Mouse (Mus musculus) cerebellum, adult 2 months (tissue): Measurements from ENCODE around the gene Sppl2a. TPM values are rescaled to one million over a fixed set of nuclear protein-coding genes. Genes with fewer than 3 reads are reported as not detected.
"Not testable (repeated sequence)": the region's sequence is repeated elsewhere in the genome, so short reads cannot be mapped to it uniquely, and the experiment has no call there.

Source experiments
- DNase-seq, 2 experiments: peaks; one replicate each; pipeline ENCODE4 v3.0.0; 2021
- H3K27ac ChIP-seq: fragments of 200-500 bp; 2 replicates; pipeline ENCODE4 v1.5.1; 2012; ENCODE audit warnings: low read length, control low read depth, inconsistent platforms; ENCODE audit not compliant: insufficient read depth
- H3K27me3 ChIP-seq: fragments of 200-500 bp; 2 replicates; pipeline ENCODE4 v1.6.1; 2012; ENCODE audit warnings: inconsistent platforms, mild to moderate bottlenecking, low read length, moderate library complexity; ENCODE audit not compliant: control insufficient read depth, insufficient read depth
- H3K4me1 ChIP-seq: fragments of 200-500 bp; 2 replicates; pipeline ENCODE4 v1.6.1; 2011; ENCODE audit warnings: low read length; ENCODE audit not compliant: control insufficient read depth, insufficient read depth
- H3K4me3 ChIP-seq: fragments of 200-500 bp; replicated peaks from 2 replicates; pipeline ENCODE3; 2011; ENCODE audit warnings: mild to moderate bottlenecking, low read depth, low read length, control low read depth; ENCODE audit not compliant: insufficient read depth
- CTCF ChIP-seq: fragments of 200-500 bp; IDR thresholded peaks from 2 replicates; pipeline ENCODE4 v1.5.1; 2011; ENCODE audit warnings: low read depth, mild to moderate bottlenecking, control low read depth, low read length, moderate library complexity, borderline replicate concordance; ENCODE audit not compliant: insufficient read depth
- POLR2A ChIP-seq: fragments of 200-500 bp; IDR thresholded peaks from 2 replicates; pipeline ENCODE4 v1.6.1; 2011; ENCODE audit warnings: low read length, control low read depth, borderline replicate concordance; ENCODE audit not compliant: insufficient read depth
- WGBS: fragments of 180-500 bp; shearing (Covaris S2); methylation state at CpG from one replicate; pipeline ENCODE4 v1.1.7; 2018; 5-methylcytosine and 5-hydroxymethylcytosine counted together
- polyA plus RNA-seq: library from polyadenylated mRNA; depleted of rRNA; stranded (reverse); fragments of >200 nt; gene quantifications from 2 replicates; pipeline ENCODE4 v1.2.3, GENCODE M21; 2012; rRNA removed

Sppl2a gene
- 20.0 and 20.1 TPM in 2 replicates for polyA plus RNA-seq

- H3K4me3 ChIP-seq = peak within 1 kb of the TSS; percentile 93
- no peaks in the 10 kb centered on the region for H3K27me3 ChIP-seq
- H3K27ac ChIP-seq = peak within 1 kb of the TSS; percentile 90
- no peaks in the 10 kb centered on the region; the same call in none of the 2 replicates for H3K4me1 ChIP-seq
- no peak for TF ChIP-seq CTCF
- peak; percentile 79 for TF ChIP-seq POLR2A
- under 1% methylated on average over 35 of the region's 35 CpGs for WGBS
- peak; percentile 89 to 93 for DNase-seq
These were observed at the start of gene Sppl2a for GRCm38 (mm10) chr2:126932897-126933641. TSS of gene Sppl2a (minus strand) at chr2:126933235.

DNA sequence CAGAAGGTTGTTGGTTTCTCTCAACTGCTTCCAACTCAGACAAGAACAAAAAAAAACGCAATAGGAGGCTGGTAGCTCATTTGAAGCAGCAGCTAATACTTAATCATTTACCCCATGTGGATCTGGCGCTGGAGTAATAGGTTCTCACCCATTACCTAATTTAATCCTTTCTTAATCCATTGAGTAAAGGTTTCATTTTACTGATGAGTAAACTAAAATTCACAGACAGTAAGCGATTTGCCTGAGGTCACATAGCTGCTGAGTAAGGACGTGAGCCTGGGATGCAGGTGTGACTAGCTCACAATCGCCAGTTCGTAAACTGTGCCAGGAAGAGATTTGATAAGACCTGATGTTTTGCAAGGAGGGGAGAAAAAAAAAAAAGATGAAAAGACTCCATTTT, 44.4 kb upstream of the Sppl2a start:
- Histone ChIP-seq H3K4me3 (no peak overlapping the region), H3K4me1 (no peaks in the 10 kb centered on the region)
- WGBS = 75% methylated on average over 6 of the region's 6 CpGs

GRCm38 (mm10) chr2:126961696-126962095, 28.7 kb upstream of the Sppl2a start:
- no peak for TF ChIP-seq CTCF
- no peak for TF ChIP-seq POLR2A
- no peaks in the 10 kb centered on the region for H3K4me1 ChIP-seq
- WGBS = 76% methylated on average over 2 of the region's 2 CpGs

More for the DNA sequence above, 44.4 kb upstream of the Sppl2a start:
- H3K27ac ChIP-seq = no peak overlapping the region
- no peak for DNase-seq
- no peaks in the 10 kb centered on the region for H3K27me3 ChIP-seq
- TF ChIP-seq CTCF = no peak

GRCm38 (mm10) chr2:126955671-126956070, 22.6 kb upstream of the Sppl2a start:
- Histone ChIP-seq H3K27ac (no peak overlapping the region), H3K4me1 (no peaks in the 10 kb centered on the region), H3K4me3 (no peak overlapping the region), H3K27me3 (no peaks in the 10 kb centered on the region)
- 77% methylated on average over 7 of the region's 7 CpGs for WGBS
- TF ChIP-seq CTCF (no peak), POLR2A (no peak)
- no peak for DNase-seq

More at GRCm38 (mm10) chr2:126961696-126962095, 28.7 kb upstream of the Sppl2a start:
- H3K4me3 ChIP-seq = no peak overlapping the region
- no peak overlapping the region for H3K27ac ChIP-seq
- DNase-seq = no peak
- no peaks in the 10 kb centered on the region for H3K27me3 ChIP-seq

- Histone ChIP-seq H3K4me3 (no peak overlapping the region), H3K27me3 (no peaks in the 10 kb centered on the region), H3K4me1 (no peaks in the 10 kb centered on the region), H3K27ac (no peak overlapping the region)
- DNase-seq = no peak
- TF ChIP-seq CTCF (no peak), POLR2A (no peak)
- WGBS = 49% methylated on average over 7 of the region's 7 CpGs
These were observed 18.1 kb upstream of the Sppl2a start for GRCm38 (mm10) chr2:126951085-126951484.

- no peak overlapping the region for H3K27ac ChIP-seq
- 82% methylated on average over 5 of the region's 5 CpGs for WGBS
- TF ChIP-seq POLR2A (no peak), CTCF (no peak)
- no peak for DNase-seq
- no peak overlapping the region for H3K4me3 ChIP-seq
- no peaks in the 10 kb centered on the region for H3K4me1 ChIP-seq
- no peaks in the 10 kb centered on the region for H3K27me3 ChIP-seq
These were observed 17.4 kb upstream of the Sppl2a start for GRCm38 (mm10) chr2:126950453-126950852.

DNA sequence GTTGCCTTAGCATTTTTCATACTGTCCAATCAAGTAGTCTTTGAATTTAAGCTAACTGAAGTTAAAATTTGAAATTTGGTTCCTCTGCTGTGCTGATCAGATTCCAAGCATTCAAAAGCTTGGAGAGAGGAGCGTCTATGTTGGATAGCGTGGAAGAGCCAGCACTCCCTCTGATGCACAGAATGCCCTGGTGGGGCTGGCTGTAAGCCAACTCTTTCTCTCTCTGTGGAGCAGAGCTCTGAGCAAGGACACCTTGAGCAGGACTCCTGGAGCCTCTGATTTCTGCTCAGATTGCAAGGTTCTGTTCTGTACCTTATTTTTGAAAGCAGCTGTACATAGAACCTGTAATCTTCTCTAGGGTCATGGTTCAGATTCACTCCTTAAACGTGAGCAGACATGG, 16.8 kb upstream of the Sppl2a start:
- H3K4me3 ChIP-seq = no peak overlapping the region
- 21% methylated on average over 3 of the region's 3 CpGs for WGBS
- TF ChIP-seq CTCF (no peak), POLR2A (no peak)
- no peak overlapping the region for H3K27ac ChIP-seq
- no peaks in the 10 kb centered on the region for H3K27me3 ChIP-seq
- H3K4me1 ChIP-seq = no peaks in the 10 kb centered on the region
- peak; percentile 31 to 63 for DNase-seq

GRCm38 (mm10) chr2:126949297-126949696, 16.3 kb upstream of the Sppl2a start:
- H3K4me3 ChIP-seq, H3K4me1 ChIP-seq, H3K27ac ChIP-seq, DNase-seq, H3K27me3 ChIP-seq: not testable (repeated sequence)
- 78% methylated on average over 6 of the region's 6 CpGs for WGBS
